8 mouse cellular contexts compared by ENCODE assay signal in genomic region chr9:56160341-56161141, GRCm38 (mm10). TPM values are rescaled to one million over a fixed set of nuclear protein-coding genes. Genes with fewer than 3 reads are reported as not detected.
DNase-seq lines count a peak whose midpoint lies in the region; ATAC-seq lines count a peak whose summit lies in the region.

No protein-coding gene starts in this region.

- under 1% methylated on average over 82 of the region's 82 CpGs for WGBS in hindbrain, embryonic 15.5 days

- peak; percentile 85 for DNase-seq in T-cell, adult 2 months (ENCODE audit: low spot score)
- peak; percentile 94 for DNase-seq in cerebellum, postnatal 25 days
- peak; percentile 93 to 95 for DNase-seq in frontal cortex, postnatal 36 days (ENCODE audit: low spot score in 2 of 2)
- peak; percentile 86 for DNase-seq in left cerebral cortex, adult 11 months (ENCODE audit: low spot score)
- DNase-seq in lung, postnatal 36 days = peak; percentile 87
- peak; percentile 96 for DNase-seq in retina, postnatal 1 day
- peak; percentile 91 for DNase-seq in thymus, postnatal 4 days

- H3K27me3 ChIP-seq in hindbrain, embryonic 15.5 days = no peaks in the 10 kb centered on the region

- H3K4me1 ChIP-seq in hindbrain, embryonic 15.5 days (replicated peaks) = peaks cover 31% of the 10 kb centered on the region

- H3K9ac ChIP-seq in hindbrain, embryonic 15.5 days = peak overlapping the region; percentile 98

- H3K4me3 ChIP-seq in hindbrain, embryonic 15.5 days = peak overlapping the region; percentile 92

- no peaks in the 10 kb centered on the region for H3K9me3 ChIP-seq in hindbrain, embryonic 15.5 days

- H3K4me2 ChIP-seq in hindbrain, embryonic 15.5 days = peak overlapping the region; percentile 73

- H3K36me3 ChIP-seq in hindbrain, embryonic 15.5 days = no peaks in the 10 kb centered on the region

- peak; percentile 98 for ATAC-seq in hindbrain, embryonic 15.5 days (ENCODE audit: low FRiP score, low read depth)

- peak overlapping the region; percentile 95 for H3K27ac ChIP-seq in hindbrain, embryonic 15.5 days (replicated peaks)

RNA-seq across cellular contexts. Expression of gene Tspan3, which starts 4.7 kb away (rescaled TPM):
- polyA plus RNA-seq in hindbrain, embryonic 15.5 days (2015; fragmentation: Nextera tagmentation; extraction: Ambion mirVana) = 598 and 606 TPM in 2 replicates

Comparison
In these comparisons a context has a peak if more than half of its experiments do, and no peak if none do; other contexts are left out.
1. Peak in every context shown above with its lines: DNase-seq, ATAC-seq, H3K4me3 ChIP-seq and H3K27ac ChIP-seq.